Mouse (Mus musculus) lung, adult 2 months (tissue): ENCODE data around the gene Hlx. TPM values are rescaled to one million over a fixed set of nuclear protein-coding genes. Genes with fewer than 3 reads are reported as not detected.

Experiments used
- DNase-seq: peaks from one replicate; pipeline ENCODE4 v3.0.0; 2022
- H3K4me1 ChIP-seq: fragments of 200-500 bp; 2 replicates; pipeline ENCODE4 v1.6.1; 2011; ENCODE audit warnings: low read length; ENCODE audit not compliant: control insufficient read depth, insufficient read depth
- H3K4me3 ChIP-seq: fragments of 200-500 bp; replicated peaks from 2 replicates; pipeline ENCODE3; 2011; ENCODE audit warnings: low read depth, mild to moderate bottlenecking, control low read depth, low read length; ENCODE audit errors: extremely low read depth
- CTCF ChIP-seq: fragments of 200-500 bp; IDR thresholded peaks from 2 replicates; pipeline ENCODE4 v1.5.1; 2011; ENCODE audit warnings: mild to moderate bottlenecking, low read length, control low read depth; ENCODE audit not compliant: insufficient read depth
- POLR2A ChIP-seq: fragments of 200-500 bp; IDR thresholded peaks from 2 replicates; pipeline ENCODE4 v1.6.1; 2011; ENCODE audit warnings: low read depth, mild to moderate bottlenecking, control low read depth, low read length, borderline replicate concordance; ENCODE audit errors: extremely low read depth
- WGBS: fragments of 180-500 bp; shearing (Covaris S2); methylation state at CpG from one replicate; pipeline ENCODE4 v1.1.7; 2018; 5-methylcytosine and 5-hydroxymethylcytosine counted together
- polyA plus RNA-seq: library from polyadenylated mRNA; depleted of rRNA; stranded (reverse); fragments of >200 nt; gene quantifications from 2 replicates; pipeline ENCODE4 v1.2.3, GENCODE M21; 2012

Gene Hlx
- polyA plus RNA-seq, 1 experiment = 72.0 TPM

GRCm38 (mm10) chr1:184725318-184725790 is 7.1 kb downstream of the Hlx start:
- TF ChIP-seq POLR2A (no peak), CTCF (no peak)
- no peak for DNase-seq
- 63% methylated on average over 11 of the region's 11 CpGs for WGBS
- peaks cover 5% of the 10 kb centered on the region for H3K4me1 ChIP-seq
- no peak overlapping the region for H3K4me3 ChIP-seq

GRCm38 (mm10) chr1:184724551-184725317 is 7.7 kb downstream of the Hlx start:
- Histone ChIP-seq H3K4me3 (no peak overlapping the region), H3K4me1 (peaks cover 5% of the 10 kb centered on the region)
- 64% methylated on average over 23 of the region's 23 CpGs for WGBS
- DNase-seq = no peak
- TF ChIP-seq POLR2A = no peak
- no peak for TF ChIP-seq CTCF

- no peak for DNase-seq
- TF ChIP-seq POLR2A (no peak), CTCF (no peak)
- 62% methylated on average over 3 of the region's 3 CpGs for WGBS
- Histone ChIP-seq H3K4me3 (no peak overlapping the region), H3K4me1 (peaks cover 2% of the 10 kb centered on the region; the same call in 1 of the 2 replicates)
Observed at GRCm38 (mm10) chr1:184723899-184724298, 8.5 kb downstream of the Hlx start.

- TF ChIP-seq CTCF (no peak), POLR2A (no peak)
- DNase-seq = no peak
- no peaks in the 10 kb centered on the region for H3K4me1 ChIP-seq
- H3K4me3 ChIP-seq = no peak overlapping the region
- WGBS = 19% methylated on average over 9 of the region's 9 CpGs
Observed at GRCm38 (mm10) chr1:184721121-184721520, 11.3 kb downstream of the Hlx start.

- TF ChIP-seq POLR2A (no peak), CTCF (no peak)
- Histone ChIP-seq H3K4me1 (no peaks in the 10 kb centered on the region), H3K4me3 (no peak overlapping the region)
- WGBS = 17% methylated on average over 26 of the region's 26 CpGs
- no peak for DNase-seq
Observed at GRCm38 (mm10) chr1:184720162-184721025, 12.0 kb downstream of the Hlx start.

- no peak overlapping the region for H3K4me3 ChIP-seq
Observed at GRCm38 (mm10) chr1:184718261-184719120, 13.9 kb downstream of the Hlx start.

GRCm38 (mm10) chr1:184717691-184718200 is 14.7 kb downstream of the Hlx start:
- DNase-seq = no peak
- no peak for TF ChIP-seq POLR2A
- no peak overlapping the region for H3K4me3 ChIP-seq
- H3K4me1 ChIP-seq = no peaks in the 10 kb centered on the region
- 41% methylated on average over 12 of the region's 12 CpGs for WGBS

More at GRCm38 (mm10) chr1:184718261-184719120, 13.9 kb downstream of the Hlx start:
- no peak for TF ChIP-seq POLR2A
- TF ChIP-seq CTCF = no peak
- no peak for DNase-seq
- 11% methylated on average over 41 of the region's 41 CpGs for WGBS
- H3K4me1 ChIP-seq = no peaks in the 10 kb centered on the region

- TF ChIP-seq POLR2A (no peak), CTCF (no peak)
- H3K4me3 ChIP-seq = no peak overlapping the region
- 24% methylated on average over 18 of the region's 18 CpGs for WGBS
- no peaks in the 10 kb centered on the region for H3K4me1 ChIP-seq
- no peak for DNase-seq
Observed at GRCm38 (mm10) chr1:184717016-184717568, 15.3 kb downstream of the Hlx start.
